Mouse (Mus musculus) urinary bladder, postnatal 14 days (tissue): ENCODE data around the gene Magi1.
A peak's percentile ranks its signal among the peaks of the same experiment; 100 is the strongest.

Experiments
- DNase-seq: peaks from one replicate; pipeline ENCODE4 v3.0.0; 2021; ENCODE audit warnings: low spot score

The Magi1 gene

GRCm38 (mm10) chr6:94201940-94202339 lies 81.8 kb downstream of the Magi1 start:
- DNase-seq, result no peak

DNA sequence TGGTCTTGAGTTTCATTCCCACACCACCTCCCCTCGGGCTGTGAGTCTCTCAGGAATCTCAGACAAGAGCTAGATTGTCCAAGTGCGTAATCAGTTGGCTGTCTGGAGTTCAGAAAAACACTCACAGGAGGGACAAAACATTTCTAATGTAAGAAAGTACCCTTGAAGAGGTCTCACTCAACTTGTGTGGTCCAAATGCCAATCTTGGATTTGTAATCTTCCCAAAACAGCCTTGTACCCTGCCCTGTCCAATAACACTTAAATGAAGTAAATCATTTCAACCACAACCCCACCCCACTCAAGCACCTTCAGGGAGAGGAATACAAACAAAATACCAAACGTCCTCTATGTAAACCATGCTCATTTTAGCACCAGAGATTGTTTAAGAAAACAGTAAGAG lies 82.8 kb downstream of the Magi1 start:
- no peak for DNase-seq

DNA sequence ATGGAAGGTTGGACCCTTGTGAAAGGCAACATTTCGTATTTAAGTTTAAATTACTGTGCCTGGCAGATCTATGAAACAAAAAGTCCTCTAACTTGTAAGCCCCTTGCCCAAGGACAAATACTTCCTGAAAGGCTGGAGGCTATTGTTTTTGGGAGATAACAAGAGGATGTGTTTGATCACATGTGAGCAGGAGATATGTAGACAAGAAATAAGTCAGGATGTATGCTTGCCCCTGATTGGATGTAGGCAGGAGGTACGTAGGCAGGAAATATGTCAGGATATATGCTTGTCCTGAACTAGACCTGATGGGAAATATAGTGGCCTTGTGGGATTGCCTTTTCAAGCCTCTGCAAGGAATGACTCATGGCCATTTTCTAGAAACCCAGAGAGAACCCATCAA lies 84.0 kb downstream of the Magi1 start:
- no peak for DNase-seq

DNA sequence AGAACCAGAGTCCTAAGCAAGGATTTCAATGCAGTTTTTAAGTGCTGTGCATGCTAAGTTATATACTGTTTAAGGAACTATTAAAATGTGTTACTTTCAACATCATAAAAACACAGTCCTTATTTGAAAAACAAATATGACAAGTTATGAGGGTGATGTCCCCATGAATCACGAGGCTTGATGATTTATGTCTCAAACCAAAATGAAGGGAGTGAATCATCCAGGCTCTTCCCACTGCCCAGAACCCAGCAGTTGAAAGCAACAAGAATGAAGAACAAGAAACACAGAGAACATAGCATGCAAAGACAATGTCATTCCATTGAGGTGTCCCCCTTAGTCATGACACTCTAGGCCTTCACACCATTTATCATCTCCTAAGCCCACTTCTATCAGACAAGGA lies 85.9 kb downstream of the Magi1 start:
- no peak for DNase-seq

DNA sequence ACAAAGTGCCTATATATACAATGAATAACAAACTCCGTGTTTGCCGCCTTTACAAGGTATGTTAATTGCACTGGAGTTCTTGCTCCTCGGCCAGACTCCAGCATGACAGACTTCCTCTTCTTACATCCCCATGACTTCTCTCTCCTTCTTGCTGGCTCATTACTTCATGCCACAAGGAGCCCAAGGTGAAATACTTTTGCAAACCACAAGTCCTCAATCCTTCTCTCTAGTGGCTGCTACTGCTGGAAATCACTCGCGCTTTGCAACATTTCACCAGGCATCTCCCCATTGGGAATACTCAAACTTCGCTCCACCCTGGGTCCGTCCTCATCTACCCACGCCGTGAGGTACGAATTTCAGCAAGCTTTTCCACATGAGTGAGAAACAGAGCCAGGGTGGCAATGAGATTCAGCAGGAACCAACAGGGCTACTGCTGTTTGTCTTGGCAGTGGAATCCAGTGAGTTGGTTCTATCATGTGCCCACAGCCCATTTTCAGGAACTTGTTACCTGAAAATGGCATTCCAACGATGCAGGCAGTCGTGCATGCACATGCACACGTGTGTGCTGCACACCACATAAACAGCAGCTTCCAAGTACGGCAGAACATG lies 88.3 kb downstream of the Magi1 start:
- no peak for DNase-seq

GRCm38 (mm10) chr6:94190830-94191229 lies 92.9 kb downstream of the Magi1 start:
- DNase-seq, result no peak

DNA sequence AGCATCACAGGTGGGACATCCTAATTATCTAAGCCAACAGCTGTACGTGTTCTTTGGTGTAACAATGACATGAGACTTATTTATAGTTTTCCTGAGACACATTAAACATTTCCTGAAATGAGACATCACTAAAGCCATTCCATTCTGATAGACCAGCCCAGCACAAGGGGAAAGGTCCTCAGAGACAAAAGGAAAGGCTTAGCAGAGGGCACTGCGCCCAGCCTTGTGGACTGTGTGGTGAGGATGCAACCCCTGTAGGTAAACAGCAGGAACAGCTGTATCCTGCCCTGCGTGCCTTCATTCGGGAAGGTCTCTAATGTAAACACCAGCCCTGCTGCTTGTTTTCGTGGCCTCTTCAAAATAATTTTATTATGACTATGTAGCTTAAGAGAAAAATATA lies 94.3 kb downstream of the Magi1 start:
- DNase-seq, result no peak

- no peak for DNase-seq
Measured at GRCm38 (mm10) chr6:94186628-94187319, 96.9 kb downstream of the Magi1 start.

DNA sequence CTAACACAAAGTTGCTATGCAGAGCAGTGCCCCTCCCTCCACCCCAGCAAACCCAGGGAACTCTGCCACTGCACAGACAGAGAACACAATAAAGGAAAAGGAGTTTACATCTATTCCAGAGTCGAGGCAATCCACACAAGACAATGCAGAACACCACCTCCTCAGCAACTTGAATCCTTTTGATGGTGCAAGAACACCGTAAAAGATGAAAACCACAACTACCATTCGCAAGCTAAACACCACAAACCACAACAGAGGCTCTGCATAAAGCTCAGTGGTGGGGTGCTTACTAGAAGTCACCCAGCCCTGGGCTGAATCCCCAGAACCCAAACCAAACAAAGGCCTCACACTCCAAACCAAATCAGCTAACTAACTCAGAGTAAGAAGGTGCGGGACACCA lies 99.4 kb downstream of the Magi1 start:
- no peak for DNase-seq

DNA sequence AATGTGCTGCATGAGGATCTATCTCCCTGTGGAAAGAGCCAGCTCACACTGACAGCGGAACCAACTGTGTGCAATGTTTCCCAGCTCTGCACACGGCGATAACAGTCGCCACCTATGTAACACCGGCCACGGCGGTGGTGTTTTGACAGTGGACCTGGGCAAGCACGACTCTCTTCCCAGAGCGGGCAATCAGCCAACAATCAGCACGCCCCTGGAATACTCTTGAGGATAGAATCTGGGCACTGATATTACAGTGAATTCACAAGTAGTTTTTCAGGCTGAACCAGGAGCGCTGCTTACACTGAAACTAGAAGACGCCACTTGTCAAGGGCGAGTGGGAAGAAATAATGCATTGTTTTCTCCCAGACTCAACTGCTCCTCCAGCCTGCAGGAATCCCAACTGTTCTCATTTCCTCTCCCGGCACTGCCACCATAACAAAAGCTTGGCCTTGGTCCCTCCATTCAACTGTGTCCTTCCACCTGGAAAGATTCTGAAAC lies 100.3 kb downstream of the Magi1 start:
- peak; percentile 29 for DNase-seq

DNA sequence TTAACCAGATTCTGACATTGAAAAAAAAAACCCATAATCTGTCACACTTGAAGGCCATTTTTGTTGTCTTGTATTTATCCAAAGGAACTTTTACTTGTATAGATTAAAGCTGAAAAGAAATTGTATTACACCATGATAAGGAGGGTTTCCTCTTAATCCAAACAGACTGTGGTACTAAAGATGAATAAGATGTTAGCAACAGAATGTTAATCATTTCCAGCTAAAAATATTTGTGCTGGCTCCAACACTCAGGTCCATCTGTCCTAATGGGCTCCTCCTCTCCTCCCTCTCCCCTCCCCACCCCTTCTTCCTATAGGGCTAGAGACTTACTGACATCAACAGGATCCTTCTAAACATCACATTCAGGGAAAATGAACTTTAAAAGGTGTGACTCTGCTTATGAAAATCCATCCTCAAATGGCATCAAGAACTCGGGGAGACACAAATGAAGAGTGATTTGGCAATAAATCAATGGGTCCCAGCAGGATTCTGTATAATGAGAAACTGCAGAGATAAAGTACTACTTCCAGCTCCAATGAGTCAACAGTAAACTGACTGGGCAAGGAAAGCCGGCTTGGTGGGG lies 102.0 kb downstream of the Magi1 start:
- DNase-seq, result no peak

GRCm38 (mm10) chr6:94180331-94181150 lies 103.2 kb downstream of the Magi1 start:
- no peak for DNase-seq

DNA sequence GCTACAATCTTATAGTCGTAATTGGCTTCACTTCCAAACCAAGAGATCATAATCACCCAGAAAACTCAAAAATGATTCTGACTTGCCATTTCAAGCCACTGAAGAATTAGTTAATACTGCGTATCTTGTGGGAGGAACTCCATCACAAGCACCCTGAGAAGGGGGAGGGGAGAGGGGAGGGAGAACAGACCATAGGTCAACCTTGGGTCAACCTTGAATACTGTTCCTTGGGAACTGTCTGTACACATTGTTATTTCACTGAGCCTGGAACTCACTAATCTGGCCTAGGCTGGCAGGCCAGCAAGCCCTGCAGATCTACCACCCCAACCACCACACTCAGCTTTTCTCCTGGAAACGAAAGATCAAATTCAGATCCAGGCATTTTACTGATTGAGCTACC lies 106.2 kb downstream of the Magi1 start:
- DNase-seq, result no peak

DNA sequence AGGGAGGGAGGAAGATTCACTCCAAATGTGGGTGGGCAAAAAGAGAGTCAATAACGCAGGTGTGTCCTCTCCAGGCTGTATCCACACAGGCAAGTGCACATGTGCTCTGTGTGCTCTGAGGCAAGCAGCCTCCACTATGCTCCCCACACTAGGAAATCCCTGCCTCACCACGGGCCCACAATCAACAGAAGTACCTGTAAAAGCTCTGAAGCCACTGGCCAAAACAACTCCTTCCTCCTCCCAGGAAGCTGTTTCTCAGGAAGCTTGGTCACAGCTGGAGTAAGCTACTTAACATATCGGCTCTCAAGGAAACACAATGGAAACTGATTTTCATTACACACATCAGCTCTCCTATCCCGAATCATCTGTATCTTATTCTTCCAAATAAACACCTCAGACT lies 107.0 kb downstream of the Magi1 start:
- DNase-seq, result no peak

DNA sequence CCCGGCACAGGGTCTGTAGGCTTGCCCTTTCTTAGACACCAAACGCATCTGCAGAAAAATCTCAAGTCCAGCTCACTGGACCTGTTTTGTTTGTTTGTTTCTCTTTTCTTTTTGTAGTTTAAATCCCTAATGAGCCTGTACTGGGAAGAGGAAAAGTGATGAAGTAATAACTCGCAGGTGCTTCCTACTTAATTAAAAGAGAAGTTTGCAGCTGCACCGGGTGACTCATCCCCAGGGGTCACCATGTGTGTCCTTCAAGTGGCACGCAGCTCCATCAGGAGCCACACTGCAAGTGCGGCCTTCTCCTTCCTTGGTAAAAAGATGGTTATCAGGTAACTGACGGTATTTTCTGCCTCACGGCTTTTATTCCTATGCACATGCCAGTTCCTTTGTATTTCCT lies 112.5 kb downstream of the Magi1 start:
- no peak for DNase-seq

DNA sequence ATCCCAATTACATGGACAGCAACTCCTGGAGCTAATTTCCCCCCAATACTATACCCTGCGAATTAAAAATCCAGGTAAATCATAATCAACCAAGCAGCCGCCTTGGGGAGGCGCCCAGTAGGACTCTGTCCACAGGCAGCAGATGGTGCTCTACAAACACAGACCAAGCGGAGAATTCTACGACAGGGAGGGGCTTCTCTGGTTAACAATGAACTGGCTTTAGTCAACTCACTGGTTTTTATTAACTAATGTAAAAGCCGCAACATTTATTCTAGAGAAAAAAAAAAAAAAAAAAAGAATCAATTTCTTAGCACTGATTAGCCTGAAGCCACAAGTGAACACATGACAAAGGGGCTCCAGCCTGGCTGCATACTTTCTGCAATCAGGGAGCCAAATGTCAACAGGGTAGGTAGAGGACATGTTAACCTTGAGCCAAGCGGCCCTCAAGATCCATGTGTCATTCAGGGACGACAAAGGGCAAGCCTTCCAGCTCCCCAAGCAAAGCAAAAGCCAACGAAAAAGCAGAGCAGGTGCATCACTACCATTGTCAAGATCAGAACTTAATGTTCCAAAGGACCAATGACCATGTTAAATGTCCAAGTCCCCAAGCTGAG lies 114.0 kb downstream of the Magi1 start:
- DNase-seq, result no peak

DNA sequence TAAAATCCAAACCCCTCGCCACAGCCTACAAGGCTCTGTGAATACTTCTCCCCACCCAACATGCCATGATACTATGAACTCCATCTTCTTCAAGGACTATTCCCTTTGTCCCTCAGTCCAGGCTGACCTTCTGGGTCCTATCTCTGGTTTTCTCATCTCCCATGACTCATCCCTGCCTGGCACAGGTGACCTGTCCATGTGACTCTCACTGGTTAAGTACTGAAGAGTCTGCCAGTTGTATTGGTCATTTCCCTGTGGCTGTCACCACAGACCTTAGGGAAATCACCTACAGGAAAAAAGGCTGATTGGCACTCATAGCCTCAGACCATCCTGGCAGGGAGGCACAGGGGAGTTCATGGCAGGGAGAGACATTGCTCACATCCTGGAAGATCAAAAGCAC lies 117.8 kb downstream of the Magi1 start:
- DNase-seq, result no peak

GRCm38 (mm10) chr6:94164753-94165536 lies 118.8 kb downstream of the Magi1 start:
- DNase-seq, result no peak

DNA sequence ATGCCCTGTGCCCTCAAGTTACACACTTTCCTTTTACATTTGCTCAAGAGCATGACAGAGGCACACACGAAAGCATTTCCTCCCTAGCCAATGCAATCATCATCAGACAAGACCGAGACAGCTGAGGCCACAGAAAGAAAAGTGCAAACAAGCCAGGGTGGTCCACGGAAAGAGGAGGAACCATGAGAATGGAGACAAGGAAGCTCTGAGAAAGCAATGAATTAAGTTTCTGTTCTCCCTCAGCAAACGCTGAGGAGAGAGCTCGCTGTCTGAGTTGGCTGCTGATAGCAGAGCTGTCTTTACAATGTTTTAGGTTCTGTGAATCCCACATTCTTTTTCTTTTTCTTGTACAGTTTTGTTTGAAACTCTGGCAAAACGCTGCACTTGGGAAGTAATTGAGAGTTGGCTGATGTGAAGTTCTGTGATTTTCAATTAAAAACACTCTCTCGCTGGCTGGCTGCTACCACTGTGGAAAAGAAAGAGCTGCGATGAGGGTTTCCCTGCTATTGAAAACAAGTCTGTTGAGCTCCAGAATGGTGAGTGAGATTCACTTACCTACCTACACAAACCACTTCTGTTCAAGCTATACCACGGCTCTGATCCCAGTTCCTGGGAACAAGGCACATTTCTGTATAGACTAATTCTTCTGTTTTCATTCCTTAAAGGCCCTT lies 120.3 kb downstream of the Magi1 start:
- no peak for DNase-seq

DNA sequence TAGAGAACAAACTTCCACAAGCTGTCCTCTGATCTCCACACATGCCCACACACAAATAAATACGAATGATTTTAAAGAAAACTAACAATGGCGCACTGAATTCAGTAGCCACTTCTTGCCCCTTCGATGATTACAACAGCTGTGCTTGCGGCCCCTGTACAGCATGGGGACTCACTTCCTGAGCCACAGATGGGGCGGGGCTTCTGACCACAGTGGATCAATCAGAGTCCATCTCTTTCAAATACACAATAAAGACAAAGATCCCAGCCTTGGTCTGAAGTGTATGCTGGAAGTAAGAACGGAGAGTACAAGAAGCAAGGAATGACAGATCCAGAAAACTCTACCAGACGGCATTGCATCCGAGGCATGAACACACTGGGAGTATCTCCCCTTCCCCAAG lies 120.8 kb downstream of the Magi1 start:
- DNase-seq, result no peak

GRCm38 (mm10) chr6:94159256-94159655 lies 124.5 kb downstream of the Magi1 start:
- no peak for DNase-seq
